Mouse (Mus musculus): Measurements from ENCODE around the gene Sgms1. TPM values are rescaled to one million over a fixed set of nuclear protein-coding genes. Genes with fewer than 3 reads are reported as not detected.

The Sgms1 gene
- 10 to 100 TPM; 42.2 to 48.0 TPM for polyA plus RNA-seq (2017; shearing (Covaris generic))

DNA sequence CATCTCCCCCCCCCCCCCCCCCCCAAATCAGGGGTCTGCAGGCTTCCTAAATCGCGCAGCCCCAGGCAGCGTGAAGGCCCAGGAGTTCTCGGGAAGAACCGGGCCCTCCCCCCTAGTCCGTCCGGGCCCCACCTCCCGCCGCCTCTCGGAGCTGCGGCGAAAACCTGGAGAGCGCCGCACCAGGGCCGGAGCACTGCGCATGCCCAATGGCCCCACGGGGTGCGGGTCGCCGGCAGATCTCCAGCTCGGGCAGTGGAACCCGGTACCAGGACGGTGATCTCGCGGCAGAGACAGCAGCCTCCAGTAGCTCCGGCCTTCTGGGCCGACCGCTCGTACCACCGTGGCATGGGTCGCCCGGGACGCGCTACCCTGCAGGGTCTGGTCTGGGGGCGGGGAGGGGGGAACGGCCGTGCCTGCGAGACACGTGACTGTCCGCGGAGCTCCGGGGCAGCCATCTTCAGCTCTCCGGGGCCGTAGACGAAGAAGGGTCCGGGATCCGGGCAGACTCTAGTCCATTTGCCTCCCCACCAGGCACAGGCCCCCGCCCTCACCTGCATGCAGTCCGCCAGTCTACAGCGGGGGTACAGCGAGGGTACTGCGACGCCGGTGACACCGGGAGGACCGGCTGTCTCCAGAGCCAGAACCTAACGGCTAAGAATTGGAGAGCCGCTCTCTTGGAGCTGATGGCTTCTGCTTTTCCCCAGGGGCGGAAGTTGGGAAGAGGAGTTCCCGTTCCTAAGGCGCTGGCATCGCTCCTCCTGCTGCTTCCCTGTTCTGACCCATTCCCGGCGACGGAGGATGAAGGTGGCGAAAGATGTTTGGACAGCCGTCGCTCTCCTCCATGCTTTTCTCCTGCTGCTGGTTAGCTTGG, at the start of gene Sgms1:
TSS of gene Sgms1 (minus strand) at position 714 of the 871 bp plus-strand sequence.
- ATAC-seq, result peak; percentile 64

DNA sequence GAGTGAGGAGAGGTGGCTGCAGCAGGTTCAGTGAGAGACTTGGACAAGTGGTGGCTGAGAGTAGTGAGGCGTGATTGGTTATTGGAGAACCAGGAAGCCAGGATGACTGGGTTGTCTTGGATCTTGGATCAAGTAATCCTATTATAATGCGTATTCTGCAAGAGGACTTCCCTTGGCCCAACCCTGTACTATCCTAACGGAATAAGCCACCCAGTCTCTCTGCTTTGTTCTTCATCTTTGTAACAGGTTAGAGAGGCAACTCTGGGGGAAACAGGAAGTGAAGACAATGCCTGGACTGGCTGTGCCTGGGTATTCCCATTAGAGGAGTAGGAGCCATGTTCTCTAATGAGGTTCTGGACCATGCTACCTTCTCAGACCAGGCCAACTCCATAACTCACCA, 36.3 kb upstream of the Sgms1 start:
- no peak for ATAC-seq

DNA sequence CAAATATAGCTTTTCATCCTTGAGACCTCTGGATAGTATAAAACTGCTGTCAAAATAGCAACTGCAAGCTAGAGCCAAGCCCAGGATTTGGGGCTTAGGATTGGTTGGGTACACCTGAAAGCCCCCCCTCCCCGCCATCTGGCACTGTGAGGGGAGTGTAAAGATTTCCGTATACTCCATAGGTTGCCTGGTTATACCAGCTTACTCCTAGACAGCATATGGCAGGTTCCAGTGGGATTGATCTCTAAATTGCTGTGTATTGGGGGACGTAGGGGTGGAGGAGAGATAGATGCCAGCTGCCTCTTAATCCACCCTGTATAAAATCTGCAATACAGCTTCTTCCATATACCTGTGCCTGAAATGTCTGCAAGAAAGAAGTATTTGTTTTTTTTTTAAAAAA, 35.2 kb upstream of the Sgms1 start:
- ATAC-seq, result no peak

DNA sequence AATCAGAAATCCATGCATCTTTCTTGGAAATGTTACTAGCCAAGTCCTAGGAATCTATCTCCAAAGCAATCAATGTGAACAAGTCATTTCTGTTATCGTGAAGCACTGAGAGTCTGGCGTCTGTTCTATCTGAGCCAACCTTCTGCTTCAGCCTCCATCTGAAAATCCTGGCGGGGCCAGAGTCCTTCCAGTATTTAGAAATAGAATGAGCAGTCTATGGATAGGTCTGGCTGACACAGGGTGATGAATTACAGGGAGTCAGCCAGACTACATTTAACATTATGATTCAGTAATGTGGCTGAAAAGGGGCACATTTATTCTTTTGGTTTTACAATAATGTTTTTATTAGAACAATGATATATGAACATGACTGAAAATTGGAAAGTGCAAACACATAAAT, 29.6 kb upstream of the Sgms1 start:
- ATAC-seq, result no peak

DNA sequence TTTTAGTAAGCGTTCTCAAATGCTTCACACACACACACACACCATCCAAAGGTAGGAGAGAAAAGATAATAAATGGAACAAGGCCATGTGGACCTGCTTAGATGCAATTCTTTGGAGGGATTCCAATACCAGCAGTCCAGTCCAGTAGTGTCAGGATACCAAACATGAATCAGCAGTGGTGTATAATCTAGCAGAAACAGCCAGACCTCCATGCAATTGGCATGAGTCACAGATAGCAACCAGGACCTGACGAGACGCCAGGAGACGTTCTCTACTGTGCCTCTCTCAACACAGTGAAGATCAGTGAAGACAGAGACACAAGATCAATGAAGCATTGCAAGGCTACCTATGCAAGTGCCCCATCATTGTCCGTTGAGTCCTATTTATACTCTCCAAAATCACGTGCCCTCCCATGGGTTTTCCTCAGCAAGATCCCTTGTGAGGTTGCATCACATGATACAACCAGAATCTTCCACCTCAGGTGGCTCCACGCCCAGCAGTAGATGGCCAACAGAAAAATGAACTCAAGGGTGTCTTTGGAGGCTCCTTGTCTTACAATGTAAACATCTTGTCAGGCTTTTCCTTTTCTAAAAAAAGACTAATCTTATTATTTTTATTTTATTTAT, 27.3 kb upstream of the Sgms1 start:
- no peak for ATAC-seq

DNA sequence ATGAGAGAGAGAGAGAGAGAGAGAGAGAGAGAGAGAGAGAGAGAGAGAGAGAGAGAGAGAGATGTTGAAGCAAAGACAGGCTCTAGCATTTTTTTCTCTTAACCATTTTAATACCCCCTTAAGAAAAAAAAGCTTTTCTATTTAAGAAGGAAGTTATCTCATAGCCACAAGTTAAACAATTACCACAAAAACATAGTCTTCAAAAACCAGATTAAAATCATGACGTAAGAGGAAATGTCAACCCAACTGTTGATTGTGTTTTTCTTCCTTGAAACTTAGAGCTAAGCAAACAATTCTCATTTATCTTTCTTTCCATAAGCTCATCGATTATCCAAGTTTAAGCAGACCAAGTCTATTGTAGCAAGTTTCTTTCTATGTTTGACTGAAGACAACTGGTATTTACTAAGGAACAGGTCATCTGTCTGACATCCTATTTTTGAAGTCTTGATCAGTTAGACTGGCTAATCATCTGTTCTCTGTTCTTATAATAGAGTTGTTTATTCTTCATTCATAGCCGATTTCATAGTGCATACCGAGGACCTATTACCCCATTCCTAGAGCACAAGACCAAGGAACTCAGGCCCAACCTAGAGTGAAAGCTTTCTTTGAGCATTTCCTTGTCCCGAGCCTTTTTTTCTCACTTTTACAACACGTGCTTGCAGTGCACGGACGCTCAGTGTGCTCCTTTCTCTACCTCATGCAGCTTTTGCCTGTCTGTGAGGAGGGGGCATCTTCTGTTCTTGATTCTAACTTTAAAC, 20.3 kb upstream of the Sgms1 start:
- ATAC-seq, result peak; percentile 79

DNA sequence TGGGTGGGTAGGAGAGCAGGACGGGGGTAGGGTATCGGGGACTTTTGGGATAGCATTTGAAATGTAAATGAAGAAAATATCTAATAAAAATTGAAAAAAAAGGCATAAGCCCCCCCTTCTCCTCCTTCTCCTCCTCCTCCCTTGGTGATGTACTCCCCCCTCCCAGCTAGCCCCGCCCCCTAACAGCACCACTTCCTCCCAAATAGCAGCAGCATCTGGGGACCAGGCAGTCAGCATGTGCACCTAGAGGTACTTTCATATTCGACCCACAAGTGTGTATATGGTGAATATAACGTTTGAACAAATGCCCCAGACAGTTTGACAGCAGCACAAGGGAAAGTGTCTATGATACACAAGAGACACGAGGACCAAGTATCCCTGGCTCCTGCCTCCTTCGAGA, 17.2 kb upstream of the Sgms1 start:
- ATAC-seq, result peak; percentile 82

DNA sequence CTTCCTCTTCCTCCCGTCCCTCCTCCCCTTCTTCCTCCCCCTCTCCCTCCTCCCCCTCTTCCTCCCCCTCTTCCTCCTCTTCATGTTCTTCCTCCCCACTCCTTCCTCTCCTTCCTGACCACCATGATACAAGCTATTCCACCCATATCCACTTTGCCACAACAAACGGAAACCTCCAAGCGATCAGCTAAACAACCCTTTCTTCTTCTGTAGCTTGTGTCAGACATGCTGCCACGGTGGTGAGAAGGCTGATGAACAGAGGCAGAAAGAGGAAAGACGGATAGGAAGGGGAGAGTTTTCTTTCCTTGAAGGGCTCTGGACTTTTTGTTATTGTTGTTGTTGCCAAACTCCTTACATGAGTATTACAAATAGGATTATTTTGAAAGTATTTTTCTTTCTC, 14.9 kb upstream of the Sgms1 start:
- no peak for ATAC-seq

DNA sequence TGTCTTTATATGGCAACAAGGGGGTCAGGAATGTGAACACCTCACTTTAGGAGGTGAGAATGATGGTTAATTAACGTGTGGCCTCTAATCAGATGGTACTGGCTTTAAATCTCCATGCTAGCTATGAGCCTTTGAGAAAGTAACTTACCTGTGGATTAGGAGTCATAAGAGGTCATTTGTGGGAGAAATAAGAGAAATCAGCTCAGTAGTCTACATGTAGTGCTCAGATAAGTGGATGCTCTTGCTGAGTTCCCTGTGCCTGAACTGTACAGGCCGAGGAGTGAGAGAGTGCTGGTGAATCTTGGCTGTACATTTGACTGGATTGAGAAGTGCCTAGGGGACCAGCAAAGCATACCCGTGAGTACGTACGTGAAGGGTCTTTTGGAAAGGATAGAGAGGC, 14.3 kb upstream of the Sgms1 start:
- ATAC-seq, result no peak

DNA sequence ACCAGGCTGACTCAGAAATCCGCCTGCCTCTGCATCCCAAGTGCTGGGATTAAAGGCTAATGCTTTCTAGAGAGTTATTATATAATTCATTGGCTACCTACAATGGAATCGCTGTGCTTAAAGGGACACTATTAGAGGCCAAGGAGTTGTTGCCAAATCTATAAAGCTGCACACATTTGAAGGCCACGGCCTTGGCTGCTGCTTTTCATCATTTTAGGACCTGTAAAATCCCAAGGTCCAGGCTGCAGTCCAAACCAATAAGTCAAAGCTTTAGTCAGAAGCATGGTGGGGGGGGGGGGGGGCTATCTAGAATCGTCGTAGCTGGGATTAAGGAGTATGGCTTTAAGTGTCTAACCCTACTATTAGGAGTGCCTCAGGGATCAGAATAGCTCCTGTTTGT, 9.0 kb upstream of the Sgms1 start:
- no peak for ATAC-seq

DNA sequence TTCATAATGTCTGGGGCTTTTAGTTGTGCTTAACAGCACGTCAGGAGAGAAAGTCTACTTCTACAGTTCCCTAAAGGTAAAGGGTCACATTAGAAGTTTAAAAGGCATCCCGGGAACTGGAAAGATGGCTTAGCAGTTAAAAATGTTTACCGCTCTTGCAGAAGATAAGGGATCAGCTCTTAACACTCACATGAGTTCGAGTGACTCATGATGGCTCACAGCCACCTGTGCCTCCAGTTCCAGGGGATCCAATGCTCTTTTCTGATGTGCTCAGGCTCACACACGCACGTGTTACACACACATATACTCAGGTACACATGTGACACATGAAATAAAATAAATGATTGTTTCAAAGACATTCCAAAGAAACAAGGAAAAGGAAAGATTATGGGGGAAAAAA, 6.8 kb upstream of the Sgms1 start:
- no peak for ATAC-seq

DNA sequence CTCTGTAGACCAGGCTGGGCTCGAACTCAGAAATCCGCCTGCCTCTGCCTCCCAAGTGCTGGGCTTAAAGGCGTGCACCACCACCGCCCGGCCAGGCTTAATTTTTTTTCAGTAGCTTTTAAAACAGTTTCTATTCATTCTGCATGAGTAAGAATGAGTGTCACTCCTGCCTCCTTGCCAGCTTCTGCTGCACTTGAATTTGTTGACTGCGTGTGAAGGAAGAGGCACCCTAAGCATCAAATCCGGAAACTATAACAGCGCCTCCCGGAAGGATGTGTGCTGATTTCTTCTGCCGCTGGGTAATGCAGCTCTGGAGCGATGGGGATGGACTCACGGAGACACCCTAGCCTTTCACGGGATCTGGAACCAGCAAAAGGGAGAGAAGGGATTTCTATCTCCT, 5.3 kb upstream of the Sgms1 start:
- no peak for ATAC-seq

DNA sequence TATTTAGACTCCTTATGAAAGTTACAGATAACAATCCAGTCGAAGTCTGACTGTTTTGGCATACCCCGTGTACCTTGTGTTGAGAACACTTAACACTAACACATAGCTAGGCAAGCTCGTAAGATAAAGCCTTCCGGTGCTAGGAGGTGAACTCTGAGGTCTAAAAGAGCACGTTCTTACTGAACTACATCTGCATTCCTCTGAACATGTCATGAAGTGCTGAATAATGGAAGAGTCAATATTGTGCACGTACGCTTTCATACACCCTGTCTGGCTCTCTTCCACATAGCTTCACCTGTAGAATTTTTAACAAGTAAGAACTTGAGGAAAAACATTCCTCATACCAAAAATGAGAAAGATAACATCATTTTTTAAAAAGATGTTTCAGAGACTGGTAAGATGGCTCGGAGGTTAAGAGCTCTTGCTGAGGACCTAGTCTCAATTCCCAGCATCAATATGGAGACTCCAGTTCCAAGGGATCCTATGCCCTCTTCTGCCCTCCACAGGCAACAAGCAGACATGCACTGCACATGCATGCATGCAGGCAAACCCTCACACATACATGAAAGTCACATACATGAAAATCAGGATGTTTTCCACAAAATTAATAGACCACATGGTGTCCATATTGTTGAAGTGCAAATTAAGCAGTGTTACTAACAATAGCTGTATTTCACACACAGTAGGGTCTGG, 4.4 kb upstream of the Sgms1 start:
- no peak for ATAC-seq

DNA sequence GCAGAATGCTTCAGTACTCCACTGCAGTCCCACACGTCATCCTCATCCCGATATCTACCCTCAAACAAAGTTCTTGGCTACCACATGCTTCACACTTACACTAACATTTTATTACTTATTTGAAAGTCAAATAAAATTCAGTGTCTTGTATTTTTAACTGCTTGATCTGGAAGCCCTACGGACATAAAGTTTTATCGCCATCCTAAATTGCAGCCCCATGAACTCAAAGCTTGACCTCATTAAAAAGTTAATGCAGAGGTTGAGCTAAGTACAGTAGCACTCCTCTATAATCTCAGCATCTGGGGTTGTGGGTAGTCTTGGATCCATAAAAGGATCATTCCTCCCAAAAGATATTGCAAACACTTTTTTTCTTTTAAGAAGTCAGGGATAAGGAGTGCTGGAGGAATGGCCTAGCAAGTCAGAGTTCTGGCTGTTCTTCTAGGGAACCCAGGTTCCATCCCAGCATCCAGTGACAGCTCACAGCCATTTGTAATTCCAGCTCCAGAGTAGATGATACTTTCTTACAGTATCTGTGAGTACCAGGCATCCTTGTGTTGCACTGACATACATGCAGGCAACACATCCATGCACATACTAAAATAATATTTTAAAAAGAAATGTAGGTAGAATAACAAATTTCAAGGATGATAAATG, 3.7 kb upstream of the Sgms1 start:
- no peak for ATAC-seq

DNA sequence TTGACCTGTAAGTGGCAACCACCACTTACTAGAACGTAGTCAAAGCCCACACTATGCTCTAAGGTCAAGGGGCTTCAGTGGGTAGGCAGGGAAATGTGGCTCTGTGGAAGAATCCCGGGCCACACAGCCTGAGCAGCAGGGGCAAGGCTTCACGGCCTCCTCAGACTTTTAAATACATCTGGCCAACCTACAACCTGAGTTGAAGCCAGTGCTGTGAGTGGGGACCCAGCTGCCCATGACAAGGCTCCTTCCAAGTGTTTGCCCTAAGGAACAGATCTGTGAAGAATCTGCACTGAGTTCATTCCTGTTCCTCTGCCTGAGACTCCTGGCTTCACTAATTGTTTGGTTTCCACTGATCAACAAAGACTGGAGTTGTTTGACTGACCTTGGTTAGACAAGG, 1.9 kb upstream of the Sgms1 start:
- ATAC-seq, result no peak

DNA sequence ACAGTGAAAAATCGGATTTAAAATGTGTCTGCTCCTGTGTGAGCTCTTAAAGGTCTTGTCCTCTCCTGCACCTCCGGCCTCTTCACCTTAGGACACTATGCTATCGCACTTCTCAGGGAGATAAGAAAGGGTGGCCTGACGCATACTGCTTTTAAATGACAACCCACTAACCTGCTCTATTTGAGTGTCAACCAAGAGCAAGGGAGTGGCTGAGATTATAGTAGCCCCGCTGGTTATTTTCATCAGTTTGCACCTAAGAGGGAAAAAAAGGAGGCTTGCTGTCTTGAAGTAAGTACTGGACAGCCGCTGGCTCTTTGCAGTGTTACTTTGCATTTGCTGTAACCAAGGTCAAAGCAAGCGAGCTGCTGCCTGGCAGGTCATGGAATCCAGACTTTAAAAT, 602 bp upstream of the Sgms1 start:
- no peak for ATAC-seq

DNA sequence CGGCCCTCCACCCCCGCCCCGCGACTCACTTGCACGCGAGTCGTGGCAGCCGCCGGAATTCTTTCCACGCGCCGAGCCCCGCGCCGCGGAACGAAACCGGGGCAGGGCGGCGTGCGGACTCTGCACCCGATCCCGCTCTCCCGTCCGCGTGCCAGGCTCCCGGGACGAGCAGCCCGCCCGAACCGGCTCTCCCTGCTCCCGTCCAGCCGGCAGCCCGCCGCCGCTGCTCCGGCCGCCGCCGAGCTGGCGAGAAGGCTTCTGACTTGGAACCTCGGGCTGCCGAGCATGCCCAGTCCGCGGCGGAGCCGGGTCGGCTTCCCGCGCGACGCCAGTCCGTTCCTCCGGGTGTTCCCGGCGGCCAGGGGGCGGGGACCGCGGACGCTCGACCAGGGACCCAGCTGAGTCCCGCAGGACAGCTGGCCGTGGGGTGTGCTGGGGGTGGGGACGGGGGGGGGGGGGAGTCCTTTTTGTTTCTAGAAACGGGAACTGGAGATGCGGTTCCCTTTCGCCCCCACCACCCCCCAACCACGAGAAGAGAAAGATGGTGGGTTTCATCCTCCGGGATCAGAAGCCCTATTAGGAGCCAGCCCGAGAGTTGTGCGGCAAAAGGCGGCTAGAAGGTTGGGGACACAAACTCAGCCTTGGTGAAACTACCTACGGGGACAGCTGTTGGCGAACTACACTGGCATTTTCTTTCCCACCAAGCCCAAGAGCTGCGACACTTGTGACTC, 1.2 kb downstream of the Sgms1 start:
- peak; percentile 45 for ATAC-seq

DNA sequence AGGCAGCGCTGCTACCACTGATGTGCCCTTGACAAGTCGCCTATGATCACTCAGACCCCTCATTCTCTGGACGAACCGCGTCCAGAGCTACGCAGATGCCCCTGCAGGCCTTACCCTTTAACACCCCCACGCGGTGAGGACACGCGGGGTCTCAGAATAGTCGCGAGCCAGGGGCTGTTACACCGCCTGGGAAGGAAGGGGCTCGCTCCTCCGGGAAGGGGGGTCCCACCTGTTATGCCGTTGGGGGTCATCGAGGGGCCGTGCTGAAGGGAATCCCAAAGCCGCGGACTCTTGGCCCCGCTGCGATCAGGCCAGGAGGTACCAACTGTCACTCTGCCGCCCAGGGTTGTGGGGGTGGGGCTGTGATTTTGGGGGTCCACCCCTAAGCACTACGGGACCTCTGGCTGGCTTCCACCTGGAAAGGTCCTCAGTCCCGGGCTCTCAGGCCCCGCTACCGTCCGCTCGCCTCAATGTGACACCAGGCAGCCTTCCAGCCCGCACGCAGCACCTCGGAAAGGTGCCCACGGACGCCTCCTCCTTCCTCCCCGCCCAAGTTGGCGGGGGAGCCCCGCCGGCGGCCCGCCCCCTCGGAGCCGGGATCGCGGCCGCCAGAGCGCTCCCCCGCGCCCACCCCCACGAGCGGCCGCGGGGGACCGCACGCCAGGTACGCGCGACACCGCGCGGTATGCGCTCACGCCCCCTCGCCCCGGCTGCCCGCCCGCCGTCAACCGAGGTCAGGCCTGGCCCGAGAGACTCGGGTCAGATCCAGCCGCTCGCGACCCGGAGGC, 1.9 kb downstream of the Sgms1 start:
- peak; percentile 69 for ATAC-seq

DNA sequence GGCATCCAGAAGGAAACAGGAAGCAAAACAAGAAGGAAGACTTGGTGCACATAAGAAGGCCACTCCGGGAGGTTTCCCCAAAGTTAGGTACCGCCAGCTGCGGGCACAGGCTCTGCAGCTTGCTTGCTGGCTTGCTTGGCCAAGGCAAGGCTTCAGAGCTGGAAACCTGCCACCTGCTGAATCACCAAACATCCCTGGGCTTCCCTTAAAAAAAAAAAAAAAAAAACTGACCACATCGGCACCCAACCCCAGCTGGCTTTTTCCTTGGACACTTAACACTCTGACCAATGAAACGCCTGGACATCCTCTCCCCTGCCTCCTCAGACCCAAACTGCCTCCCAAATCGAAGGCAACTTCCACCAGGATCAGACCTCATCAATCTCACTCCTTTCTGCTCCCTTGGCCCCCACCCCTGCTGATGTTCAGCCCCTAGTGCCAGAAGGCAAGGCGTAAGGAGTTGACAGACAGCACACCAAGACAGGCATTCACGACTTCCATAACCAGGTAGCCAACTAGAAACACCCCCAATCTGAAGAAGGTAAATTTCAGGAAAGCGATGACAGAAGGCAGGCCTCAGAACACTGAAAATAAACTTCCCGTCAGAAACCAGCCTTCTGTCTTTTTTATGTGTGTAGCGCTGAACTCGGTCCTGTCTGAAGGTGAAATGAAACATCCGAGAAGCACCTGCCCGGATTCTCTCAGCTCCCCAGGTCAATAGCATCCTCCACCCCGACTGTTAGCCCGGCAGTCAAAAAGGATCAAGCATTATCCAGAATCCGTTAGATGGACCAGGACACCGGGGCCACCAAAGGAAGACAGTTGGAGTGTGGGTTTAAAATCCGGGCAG, 2.7 kb downstream of the Sgms1 start:
- no peak for ATAC-seq

DNA sequence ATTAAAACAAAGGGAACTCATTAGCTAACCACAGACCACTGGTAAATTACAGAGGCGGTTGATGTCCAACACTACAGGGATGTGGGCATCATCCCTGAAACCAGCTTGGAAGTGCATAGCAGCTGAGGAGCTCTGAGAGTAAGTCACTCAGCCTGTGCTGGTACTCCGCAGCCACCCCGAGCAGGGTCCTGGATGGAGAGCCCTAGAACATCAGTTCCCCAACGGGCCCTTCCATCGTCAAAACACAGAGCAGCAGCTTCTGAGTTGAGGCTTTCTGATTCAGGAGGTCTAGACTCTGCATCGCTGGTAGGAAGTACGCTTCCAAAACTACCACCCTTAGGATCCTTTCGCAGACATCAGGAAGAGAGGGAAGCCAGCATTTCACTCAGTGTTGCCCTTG, 5.8 kb downstream of the Sgms1 start:
- ATAC-seq, result no peak

Data from CD4-positive, CD25-positive, alpha-beta regulatory T cell, adult 4 months (primary cell).